Mouse (Mus musculus) layer of hippocampus, adult 18-20 months (tissue): Measurements from ENCODE around the gene Fscn3. TPM values are rescaled to one million over a fixed set of nuclear protein-coding genes. Genes with fewer than 3 reads are reported as not detected.

Source experiments
- DNase-seq, 2 experiments: peaks; one replicate each; pipeline ENCODE4 v3.0.0; 2022; ENCODE audit warnings: low spot score in 2 of 2
- total RNA-seq, 2 experiments: library from RNA; stranded (reverse); gene quantifications; 2 replicates each; pipeline ENCODE4 v1.2.3; 2021

Fscn3 gene
- total RNA-seq, 2 experiments from 2014 or later: not detected

DNA sequence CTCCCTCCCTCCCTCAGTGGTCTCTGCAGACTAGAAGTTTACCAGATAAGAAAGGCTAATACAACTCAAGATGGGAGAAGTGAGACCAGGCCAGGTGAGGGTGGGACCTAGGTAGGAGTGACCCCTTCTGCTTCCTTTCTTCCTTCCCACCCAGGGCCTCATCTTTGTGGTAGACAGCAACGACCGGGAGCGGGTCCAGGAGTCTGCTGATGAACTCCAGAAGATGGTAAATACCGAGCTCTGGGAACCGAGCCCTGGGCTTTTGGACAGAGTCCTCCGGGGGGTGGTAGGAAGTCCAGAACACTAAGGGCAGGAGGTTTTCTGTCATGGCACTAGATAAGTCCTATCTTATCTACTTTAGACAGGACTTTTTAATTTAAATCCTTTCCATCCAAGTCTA lies 2.6 kb upstream of the Fscn3 start:
- DNase-seq: no peak

DNA sequence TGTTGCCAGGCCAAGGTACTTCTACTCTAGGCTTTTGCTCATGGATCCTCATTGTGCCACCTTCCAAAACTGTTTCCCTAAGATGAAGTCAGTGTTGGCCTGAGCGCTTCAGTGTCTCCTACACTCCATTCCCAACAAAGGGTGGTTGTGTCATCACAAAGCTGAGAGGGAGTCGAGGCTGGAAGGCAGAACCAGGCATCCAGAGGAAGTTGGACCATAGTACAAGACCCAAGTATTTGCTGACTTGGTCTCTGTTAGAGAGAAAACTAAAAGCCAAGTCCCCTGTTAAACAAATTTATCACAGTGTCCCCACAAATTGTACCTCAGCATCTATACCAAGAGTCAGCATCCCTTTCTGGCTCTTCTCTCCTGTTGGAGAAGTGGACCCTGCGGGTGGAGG lies 701 bp downstream of the Fscn3 start, which contains the start of gene Gcc1:
TSS of gene Gcc1 (minus strand) at position 101 of the 400 bp plus-strand sequence.
- DNase-seq: no peak

DNA sequence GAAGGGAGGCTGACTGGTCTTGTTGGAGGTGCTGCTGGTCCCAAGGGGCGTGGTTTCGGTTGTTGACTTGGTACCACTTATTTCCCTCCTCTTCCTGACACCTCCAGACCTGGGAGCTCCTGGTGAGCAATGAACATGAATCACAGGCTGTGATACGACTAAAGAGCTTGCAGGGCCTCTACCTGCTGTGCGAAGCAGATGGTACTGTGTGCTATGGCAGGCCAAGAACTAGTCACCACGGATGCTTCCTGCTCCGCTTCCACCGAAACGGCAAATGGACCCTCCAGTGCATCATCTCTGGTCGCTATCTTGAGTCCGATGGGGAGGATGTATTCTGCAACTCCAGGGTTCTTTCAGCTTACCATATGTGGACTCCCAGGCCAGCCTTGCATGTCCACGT lies 2.3 kb downstream of the Fscn3 start:
- DNase-seq: no peak

DNA sequence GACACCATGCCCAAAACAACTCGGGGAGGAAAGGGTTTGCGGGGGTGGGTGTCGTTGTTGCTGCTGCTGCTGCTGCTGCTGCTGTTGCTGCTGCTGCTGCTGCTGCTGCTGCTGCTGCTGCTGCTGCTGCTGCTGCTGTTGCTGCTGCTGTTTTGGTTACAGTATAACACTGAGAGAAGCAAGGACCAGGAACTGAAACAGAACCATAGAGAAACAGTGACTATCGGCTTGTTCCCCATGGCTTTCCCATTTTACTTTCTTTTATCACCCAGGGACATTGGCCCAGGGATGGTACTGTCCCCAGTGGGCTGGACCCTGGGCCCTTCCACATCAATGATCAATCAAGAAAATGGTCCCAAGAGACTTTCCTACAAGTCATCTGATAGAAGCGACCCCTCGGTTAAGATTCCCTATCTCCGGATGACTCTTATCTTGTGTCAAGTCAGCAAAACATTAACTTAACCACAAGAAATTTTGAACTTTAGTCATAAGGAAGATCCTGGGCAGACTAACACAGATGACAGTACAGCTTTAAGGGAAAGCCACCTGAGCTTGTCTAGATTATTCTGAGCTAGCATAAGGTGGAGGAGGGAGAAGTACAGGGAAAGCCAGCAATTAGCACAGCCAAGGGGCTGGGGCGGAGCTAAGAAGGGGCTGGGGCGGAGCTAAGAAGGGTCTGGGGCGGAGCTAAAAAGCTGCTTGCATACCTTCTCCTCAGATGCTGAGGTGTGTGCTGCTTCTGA lies 3.4 kb downstream of the Fscn3 start:
- DNase-seq: no peak

DNA sequence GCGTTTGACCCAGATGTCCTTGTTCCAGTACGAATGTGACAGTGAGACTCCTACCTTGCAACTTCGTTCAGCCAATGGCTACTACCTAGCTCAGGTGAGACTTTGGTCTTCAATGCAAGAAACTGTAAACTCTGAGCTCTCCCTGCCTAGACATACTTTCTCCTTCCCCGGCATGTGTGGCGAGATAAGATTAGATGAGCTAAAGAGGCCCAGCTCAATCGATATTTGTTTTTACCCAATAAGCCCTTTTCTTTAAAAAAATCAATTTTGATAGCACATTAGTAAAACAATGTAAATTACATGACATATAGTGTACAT lies 3.9 kb downstream of the Fscn3 start:
- DNase-seq: no peak

DNA sequence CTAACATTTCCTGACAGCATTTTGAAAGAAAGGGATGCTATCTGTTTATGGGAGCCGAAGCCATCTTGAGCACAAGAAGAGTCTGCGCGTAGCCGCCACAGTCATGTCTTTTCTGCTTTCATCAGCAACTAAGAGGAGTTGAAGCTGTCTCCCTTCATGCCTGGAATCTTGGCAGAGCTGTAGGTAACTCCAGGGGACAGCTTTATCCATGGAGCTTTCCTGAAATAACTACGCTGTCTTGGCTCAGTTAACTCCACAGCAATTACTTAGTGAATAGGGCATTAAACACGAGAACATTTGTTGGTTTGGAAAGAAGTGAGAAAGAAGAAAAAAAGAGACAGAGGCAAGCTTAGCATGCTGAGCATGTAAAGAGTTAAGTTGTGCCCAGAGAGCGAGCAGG lies 20.3 kb downstream of the Fscn3 start:
- DNase-seq: no peak

DNA sequence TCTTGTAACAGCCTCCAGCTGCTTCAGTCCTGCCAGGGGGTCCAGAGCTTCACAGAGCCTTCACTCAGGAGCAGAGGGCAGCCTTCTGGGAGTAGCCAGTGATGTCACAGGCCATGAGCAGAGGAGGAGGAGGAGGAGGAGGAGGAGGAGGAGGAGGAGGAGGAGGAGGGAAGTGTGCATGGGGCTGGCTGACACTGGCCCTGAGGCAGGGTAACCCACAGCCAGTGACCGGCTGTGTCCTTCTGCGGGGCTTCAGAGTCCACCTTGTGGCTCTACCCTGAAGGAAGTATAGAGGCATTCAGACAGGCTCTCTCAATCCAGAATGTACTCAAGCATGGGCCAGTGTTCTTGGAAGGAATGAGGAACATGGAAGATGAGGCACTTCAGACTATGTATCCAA lies 21.7 kb downstream of the Fscn3 start, which contains the start of gene Pax4:
TSS of gene Pax4 (minus strand) at position 101 of the 400 bp plus-strand sequence.
- DNase-seq: no peak

DNA sequence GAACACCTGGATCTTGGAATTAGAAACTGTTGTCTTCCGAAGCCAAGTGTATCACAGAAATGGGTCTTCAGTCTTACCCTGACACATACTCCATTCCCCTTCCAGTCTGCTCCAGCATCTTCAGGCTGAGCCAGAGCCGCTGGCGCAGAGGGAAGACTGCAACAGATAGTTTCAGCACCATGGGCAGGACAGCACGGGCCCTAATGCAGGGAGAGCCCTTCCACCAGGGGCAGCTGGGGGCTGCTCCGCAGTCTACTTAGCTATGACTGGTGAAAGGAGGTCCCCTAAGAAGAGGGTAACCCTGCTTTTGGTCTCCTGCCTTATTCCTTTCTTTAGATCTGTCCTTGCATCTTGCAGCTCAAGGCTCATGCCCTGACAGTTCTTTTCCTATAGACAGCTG lies 22.9 kb downstream of the Fscn3 start:
- no peak for DNase-seq

DNA sequence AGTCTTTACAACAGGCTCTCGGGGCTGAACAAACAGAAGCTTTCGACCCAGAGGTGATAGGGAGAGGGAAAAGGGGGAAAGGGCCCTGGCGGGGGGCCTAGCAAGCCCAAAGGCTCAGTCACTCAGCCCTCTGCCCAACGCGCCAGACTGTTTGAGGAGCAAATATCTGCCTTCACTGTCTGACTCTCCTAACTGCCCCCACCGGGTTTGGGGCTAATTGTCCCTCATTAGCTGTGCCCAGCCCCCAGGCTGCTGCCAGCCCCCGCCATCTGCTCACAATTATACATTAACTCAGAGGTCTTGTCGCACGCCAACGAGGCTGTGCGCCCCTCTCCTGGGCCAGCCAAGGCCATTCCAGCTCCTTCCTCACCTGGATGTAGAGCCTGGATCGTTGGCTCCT lies 23.4 kb downstream of the Fscn3 start:
- no peak for DNase-seq

DNA sequence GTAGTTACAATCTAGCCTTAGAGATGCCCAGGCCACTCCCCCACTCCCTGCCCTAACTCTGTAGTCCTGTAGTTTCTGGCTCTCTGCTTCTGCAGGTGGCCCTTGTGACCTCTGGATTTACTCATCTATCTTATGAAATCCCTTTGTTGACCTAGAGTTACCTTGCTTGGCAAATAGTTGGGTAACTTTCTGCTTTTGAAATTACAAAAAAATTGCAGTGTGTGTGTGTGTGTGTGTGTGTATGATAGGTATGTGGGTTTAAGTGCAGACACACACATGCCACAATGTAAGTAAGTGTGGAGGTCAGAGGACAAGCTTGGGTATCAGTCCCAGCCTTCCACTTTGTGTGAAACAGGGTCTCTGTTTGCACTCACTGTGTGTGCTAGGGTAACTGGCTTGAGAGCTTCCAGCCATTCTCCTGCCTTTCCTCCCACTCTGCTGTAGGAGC lies 31.7 kb downstream of the Fscn3 start:
- no peak for DNase-seq

DNA sequence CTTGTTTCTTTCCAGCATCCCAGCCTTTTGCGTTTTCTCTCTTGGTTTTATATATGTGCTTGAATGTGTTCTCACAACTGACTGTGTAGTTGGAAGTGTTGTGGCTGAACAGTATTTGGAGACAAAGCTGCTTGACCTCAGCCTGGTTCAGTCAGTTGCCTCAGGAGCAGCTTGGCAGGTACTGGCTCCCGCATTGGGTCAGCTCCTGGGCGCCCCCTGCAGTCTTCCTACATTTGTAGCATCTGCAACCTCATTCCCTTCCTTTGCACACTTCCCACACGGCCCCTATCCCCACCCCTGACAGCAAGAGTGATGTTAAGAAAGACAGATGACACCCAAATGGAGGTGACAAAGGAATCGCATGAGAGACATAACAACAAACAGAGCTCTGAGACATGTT lies 32.9 kb downstream of the Fscn3 start:
- DNase-seq: peak in 1 of 2 experiments; percentile 74

DNA sequence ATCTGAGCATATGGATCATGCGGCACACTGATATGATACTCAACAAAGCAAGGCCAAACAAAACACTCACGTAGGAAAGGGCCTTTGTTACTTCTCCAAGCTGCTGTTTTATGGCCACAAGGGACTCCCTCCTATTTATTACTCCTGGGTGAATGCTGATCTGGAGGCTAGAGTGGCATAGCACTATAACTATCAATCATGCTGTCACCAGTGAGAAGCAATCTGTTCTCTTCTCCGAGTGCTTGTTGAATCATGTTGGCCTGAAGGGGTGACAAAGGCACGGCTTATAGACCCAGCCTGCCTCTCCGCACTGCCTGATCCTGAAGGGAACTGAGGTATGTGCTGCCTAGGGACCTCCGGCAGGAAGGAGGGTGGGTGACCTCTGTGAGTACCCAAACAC lies 37.0 kb downstream of the Fscn3 start:
- DNase-seq: no peak

DNA sequence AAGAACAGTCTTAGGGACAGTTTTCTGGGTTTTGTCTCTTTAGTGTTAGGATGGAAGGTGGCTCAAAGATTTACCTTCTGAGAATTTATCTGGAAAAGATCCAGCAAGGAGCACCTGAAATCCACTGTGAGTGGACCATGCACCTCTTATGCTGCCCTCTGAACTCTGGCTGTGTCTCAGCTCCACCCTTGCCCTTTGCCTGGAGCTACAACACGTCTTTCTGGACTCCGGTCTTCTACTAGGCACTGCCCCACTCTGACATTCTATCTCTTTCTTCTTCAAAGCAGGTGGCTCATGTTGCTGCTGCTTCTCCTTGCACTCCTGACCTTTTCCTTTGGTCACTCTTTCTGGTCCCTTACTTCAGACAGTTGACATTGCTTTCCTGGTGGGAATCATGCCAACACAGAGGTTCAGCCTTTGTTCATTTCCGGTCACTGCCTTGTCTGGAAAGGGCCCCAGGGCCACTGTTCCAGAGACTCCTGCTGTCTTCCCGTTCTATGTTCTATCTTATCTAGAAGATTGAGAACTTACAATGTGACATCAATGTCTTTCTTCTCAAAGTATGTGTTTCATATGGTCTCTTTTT lies 42.5 kb downstream of the Fscn3 start:
- no peak for DNase-seq

DNA sequence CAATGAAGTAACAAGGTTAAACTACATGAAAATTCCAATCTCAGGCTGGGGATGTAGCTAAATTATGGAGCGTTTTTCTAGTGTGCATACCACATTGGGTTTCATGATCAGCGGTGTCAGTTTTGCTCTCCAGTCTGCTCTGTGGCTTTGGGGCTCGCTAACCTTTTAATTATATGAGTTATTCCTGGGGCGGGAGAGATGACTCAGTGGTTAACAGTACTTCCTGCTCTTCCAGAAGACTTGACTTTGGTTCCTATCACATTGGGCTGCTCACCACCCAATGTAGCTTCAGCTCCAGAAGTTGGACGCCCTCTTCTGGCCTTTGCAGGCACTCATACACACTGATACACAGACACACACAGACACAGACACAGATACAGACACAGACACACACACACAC lies 43.0 kb downstream of the Fscn3 start:
- no peak for DNase-seq

DNA sequence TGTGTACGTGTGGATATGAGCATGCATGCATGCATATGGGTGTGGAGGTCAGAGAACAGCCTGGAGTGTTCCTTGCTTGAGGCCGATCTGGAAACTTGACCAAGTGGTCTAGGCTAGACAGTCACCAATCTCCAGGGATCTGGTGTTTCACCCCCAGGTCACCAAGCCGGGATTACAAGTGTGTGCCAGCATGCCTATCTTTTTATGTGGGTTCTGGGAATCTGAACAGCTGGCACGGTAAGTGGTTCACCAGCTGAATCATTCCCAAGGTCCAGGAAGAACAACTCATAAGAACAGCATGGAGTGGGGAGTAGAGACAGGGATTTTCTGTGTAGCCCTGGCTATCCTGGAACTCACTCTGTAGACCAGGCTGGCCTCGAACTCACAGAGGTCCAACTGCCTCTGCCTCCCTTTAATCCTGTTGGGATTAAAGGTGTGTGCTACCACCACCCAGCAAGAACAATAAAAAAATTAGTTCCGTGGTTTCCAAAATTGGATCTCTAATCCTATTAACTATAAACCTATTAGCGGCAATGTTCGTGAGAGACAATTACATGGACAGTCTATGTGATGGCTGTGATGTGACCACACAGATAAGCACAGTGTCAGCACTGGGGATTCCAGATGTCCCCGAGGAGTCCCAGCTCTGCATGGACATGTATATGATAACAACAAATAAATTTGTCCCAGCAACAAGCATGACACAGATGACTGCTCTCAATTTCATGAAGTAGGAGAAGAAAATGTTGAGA lies 43.9 kb downstream of the Fscn3 start:
- DNase-seq: no peak

DNA sequence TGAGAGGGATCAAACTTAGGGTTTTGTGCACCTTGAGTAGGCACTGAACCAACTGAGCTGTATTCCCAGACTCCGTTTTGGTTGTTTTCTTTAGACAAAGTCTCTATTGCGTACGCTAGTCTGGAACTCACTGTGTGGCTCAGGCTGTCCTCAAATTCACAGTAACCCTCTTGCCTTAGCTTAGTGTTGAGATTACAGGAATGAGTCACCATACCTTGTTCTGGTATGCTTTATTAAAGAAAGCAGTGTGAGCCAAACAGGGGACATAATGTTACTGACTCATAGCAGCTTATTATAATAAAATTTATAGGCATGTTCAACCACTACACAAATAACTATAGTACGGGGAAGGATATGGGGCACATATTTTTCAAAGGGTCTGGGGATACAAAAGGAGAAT lies 46.6 kb downstream of the Fscn3 start:
- no peak for DNase-seq

DNA sequence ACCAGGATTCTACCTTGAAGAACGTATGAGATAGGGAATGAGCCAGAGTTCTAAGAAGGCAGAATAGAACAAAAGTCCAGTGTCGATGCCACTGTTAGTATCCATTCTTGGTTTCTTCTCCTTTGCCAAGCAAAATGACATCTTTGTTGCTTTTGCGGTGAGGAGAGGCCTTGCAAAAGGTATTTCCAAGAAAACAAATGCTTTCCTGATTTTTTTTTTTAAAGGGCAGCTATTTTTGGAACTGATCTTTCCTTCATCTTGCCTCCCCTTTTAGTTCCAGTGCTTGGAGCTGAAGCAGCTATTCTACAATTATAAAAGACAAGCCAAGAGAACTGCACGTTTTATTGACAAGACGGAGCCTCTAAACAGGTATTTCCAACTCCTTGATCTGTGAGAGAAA lies 47.2 kb downstream of the Fscn3 start, which contains the start of gene Snd1:
TSS of gene Snd1 (plus strand) at position 301 of the 400 bp plus-strand sequence.
- no peak for DNase-seq

DNA sequence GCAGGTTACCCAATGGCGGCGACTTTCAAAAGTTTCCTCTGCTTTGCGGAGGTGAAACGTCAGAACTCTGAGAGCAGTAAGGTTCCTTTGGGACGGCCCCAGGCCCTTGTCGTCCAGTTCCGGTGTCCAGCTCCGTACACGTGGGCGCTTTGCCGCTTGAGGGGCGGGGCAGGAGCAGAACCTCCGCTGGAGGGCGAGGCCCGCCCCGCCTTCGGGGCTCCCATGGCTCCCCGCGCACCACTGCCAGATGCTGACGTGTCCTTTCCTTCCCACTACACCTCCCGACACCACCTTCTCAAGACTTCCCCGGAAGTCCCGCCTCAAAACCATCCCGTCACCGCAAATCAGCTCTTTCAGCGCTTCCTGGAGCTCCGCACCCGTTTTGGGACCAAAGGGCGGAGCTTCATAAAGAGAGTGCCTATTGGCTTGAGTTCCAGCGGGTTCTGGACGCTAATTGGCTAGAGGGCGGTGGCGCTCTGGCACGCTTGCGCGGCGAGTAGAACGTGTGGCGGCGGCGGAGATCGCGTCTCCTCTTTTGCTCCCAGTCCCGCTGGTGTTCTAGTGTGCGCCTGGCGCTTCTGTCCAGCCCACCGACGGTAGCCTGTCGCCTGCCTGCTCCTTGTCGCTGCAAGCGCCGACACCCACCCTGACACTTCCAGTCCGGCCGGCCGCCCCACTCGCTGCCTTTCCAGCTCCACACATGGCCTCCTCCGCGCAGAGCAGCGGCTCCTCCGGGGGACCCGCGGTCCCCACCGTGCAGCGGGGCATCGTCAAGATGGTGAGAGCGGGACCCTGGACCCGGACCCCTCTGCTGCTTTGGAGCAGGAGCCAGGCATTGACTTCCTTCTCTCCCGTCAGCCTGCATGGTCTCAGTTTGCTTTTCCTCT lies 52.5 kb downstream of the Fscn3 start:
- peak; percentile 99 for DNase-seq

DNA sequence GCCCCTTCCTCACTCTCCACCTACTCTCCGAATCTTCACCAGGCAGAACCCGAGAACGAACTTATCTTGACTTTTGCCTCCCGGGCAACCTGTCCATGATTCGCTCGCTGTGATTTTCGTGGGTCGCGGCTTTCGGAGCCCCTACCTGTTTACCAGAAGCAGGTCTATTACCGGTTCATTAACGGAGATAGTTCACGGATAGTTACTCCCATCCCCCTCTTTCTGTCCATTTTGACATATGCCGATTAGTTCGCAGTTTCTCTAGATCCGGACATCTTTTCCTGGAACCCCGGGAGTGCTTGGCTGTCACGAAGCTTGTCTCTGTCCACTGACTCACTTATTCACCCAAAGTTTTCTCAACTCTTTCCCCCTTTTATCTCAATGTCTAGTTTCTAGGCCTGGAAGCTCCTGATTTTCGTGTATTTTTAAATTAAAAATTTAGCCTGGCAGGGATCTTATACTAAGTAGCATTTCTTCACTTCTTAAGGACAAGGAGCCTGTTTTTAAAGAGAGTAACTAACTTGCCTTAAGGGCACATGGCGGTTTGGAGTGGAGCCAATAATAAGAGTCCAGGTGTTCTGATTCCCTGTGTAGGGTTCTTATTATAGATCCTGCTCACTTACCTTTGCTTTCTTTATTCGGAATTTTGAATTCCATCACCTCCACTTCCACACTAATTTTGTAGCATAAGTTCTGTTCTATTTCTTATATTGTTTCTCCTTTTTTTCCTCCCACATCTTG lies 53.3 kb downstream of the Fscn3 start:
- no peak for DNase-seq

DNA sequence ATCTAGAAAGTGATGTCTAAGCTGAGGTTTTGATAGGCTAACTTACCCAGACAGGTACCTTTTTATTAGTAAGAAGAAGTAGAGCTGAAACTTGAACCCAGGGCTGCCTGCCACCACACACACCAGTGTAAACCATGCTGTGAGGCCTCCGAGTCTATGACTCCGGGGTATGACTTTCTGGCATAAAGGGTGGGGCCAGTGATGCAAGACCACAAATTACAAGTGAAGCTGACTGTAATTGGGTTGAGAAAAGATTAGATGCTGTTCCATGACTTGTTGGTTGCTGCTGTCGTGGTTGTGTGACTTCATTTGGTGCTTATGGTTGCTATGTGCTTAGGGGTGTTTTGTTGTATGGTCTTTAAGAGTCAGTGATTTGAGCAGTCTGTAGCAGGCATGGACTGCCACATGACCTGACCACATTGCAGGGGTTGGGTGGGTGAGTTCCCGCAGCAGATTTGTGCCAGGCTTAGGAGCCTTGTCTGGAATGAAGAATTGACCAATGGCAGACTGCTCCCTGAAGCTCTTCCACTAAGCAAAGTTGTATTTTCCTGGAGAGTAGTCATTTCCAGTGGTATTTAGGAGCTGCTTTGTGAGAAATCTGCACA lies 55.2 kb downstream of the Fscn3 start:
- no peak for DNase-seq
